ENCODE assay signal across 17 mouse cellular contexts in the genomic region with DNA sequence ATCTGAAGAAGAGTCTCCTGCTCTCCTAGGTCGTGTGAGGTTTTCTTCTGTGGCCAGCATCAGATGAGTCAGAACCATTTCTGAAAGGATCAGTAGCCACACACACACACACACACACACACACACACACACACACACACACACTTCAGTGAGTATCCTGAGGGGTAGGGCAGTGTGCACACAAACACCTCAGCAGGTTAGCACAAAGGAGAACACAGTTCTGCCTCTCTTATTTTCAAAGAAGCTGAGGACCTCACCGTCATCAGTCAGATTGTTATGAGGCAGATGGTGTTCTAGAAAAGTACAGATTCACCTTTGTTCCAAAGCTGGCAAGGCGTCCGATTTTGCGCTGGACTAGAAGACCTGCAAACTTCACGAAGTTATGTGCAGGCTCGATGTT.
"Had no signal": no experiment of that assay in that cellular context is flagged by ENCODE, and none has a peak within 500 bp of the region (broad histone marks: within the 10 kb centered on the region; RNA-seq: fewer than 3 reads in every experiment).

No protein-coding gene starts in this region.

- H3K9me3 ChIP-seq: limb, embryonic 12.5 days; limb, embryonic 15.5 days; midbrain, embryonic 13.5 days had no signal

- ATAC-seq: intestine, embryonic 16.5 days; liver, postnatal 0 days; lung, postnatal 0 days; midbrain, embryonic 13.5 days; midbrain, embryonic 16.5 days had no signal

- H3K4me2 ChIP-seq: limb, embryonic 12.5 days; limb, embryonic 15.5 days; liver, embryonic 11.5 days; lung, embryonic 14.5 days; midbrain, embryonic 13.5 days had no signal

- H3K4me1 ChIP-seq: limb, embryonic 12.5 days; limb, embryonic 15.5 days; midbrain, embryonic 13.5 days had no signal

- H3K27ac ChIP-seq: limb, embryonic 12.5 days; limb, embryonic 15.5 days; liver, embryonic 14.5 days; macrophage; midbrain, embryonic 13.5 days had no signal

- H3K27me3 ChIP-seq: limb, embryonic 12.5 days; limb, embryonic 15.5 days; midbrain, embryonic 13.5 days had no signal

- H3K9ac ChIP-seq: limb, embryonic 12.5 days; limb, embryonic 15.5 days; liver, embryonic 14.5 days; liver, postnatal 0 days; lung, embryonic 14.5 days; midbrain, embryonic 13.5 days had no signal

- H3K4me3 ChIP-seq: limb, embryonic 12.5 days; limb, embryonic 15.5 days; midbrain, embryonic 13.5 days had no signal

- DNase-seq: kidney, adult 18-20 months; kidney, adult 9 months; kidney, postnatal 14 days; left cerebral cortex, postnatal 4 days; liver, postnatal 0 days; lung, embryonic 14.5 days; thymus, adult 18-20 months; thymus, postnatal 36 days had no signal
